Mouse (Mus musculus) embryonic facial prominence, embryonic 15.5 days (tissue): Measurements from ENCODE around the gene Hist1h2br. TPM values are rescaled to one million over a fixed set of nuclear protein-coding genes. Genes with fewer than 3 reads are reported as not detected.
"Not testable (repeated sequence)": the region's sequence is repeated elsewhere in the genome, so short reads cannot be mapped to it uniquely, and the experiment has no call there.

Experiments used
- ATAC-seq: fragments of 200-750 bp; cut with Nextera tagmentation; 2 replicates; pipeline ENCODE4 v1.8.0; 2017; ENCODE audit warnings: low read depth, moderate TSS enrichment; ENCODE audit not compliant: insufficient number of reproducible peaks, low FRiP score, low TSS enrichment
- H3K27ac ChIP-seq: fragments of 300-500 bp; sonication (generic); replicated peaks from 2 replicates; pipeline ENCODE4 v1.5.1; 2015; ENCODE audit warnings: mild to moderate bottlenecking, inconsistent platforms
- H3K27me3 ChIP-seq: fragments of 300-500 bp; sonication (generic); 2 replicates; pipeline ENCODE4 v1.6.1; 2015; ENCODE audit warnings: inconsistent platforms
- H3K36me3 ChIP-seq: fragments of 300-500 bp; sonication (generic); 2 replicates; pipeline ENCODE4 v1.6.1; 2015; ENCODE audit warnings: mild to moderate bottlenecking, inconsistent platforms
- H3K4me1 ChIP-seq: fragments of 300-500 bp; sonication (generic); 2 replicates; pipeline ENCODE4 v1.6.1; 2015; ENCODE audit warnings: inconsistent platforms
- H3K4me2 ChIP-seq: fragments of 300-500 bp; sonication (generic); replicated peaks from 2 replicates; pipeline ENCODE4 v1.6.1; 2015; ENCODE audit warnings: mild to moderate bottlenecking, inconsistent platforms
- H3K4me3 ChIP-seq: fragments of 300-500 bp; sonication (generic); replicated peaks from 2 replicates; pipeline ENCODE4 v1.5.1; 2015; ENCODE audit warnings: mild to moderate bottlenecking, inconsistent platforms
- H3K9ac ChIP-seq: fragments of 300-500 bp; sonication (generic); 2 replicates; pipeline ENCODE4 v1.6.1; 2015; ENCODE audit warnings: inconsistent platforms
- H3K9me3 ChIP-seq: fragments of 300-500 bp; sonication (generic); replicated peaks from 2 replicates; pipeline ENCODE4 v1.6.1; 2016; ENCODE audit warnings: inconsistent platforms
- WGBS: fragments of 180-500 bp; shearing (Covaris S2); methylation state at CpG from one replicate; pipeline ENCODE4 v1.1.7; 2015; 5-methylcytosine and 5-hydroxymethylcytosine counted together
- polyA plus RNA-seq: library from polyadenylated mRNA; unstranded; fragments of >200 nt; fragmentation: Nextera tagmentation; extraction: Ambion mirVana; gene quantifications from 2 replicates; pipeline ENCODE4 v1.2.1, GENCODE M21; 2015

The Hist1h2br gene
- polyA plus RNA-seq: 14.2 and 14.7 TPM in 2 replicates

DNA sequence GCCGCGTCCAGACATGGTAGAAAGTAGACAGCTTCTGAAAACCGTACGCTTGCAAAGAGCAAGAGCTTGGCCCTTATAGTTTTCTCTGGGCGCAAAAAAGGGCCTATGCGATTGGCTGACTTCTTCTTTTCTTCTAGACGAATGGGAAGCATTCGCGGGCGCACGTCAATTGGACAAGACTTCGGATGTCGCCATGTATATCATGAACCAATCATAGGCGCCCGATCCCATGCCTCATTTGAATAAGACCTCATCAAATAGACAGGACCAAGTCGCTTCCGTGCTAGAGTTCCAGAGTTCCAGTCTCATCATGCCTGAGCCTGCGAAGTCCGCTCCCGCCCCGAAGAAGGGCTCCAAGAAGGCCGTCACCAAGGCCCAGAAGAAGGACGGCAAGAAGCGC, at the start of gene Hist1h2br, which contains the start of gene Hist1h2ap:
Hist1h2br (plus strand) TSS at position 283 of the 400 bp plus-strand sequence.
Hist1h2ap (minus strand) TSS at position 47 of the 400 bp plus-strand sequence.
- not testable (repeated sequence) for H3K27me3 ChIP-seq, H3K27ac ChIP-seq, H3K4me1 ChIP-seq, H3K4me3 ChIP-seq, H3K4me2 ChIP-seq, H3K9ac ChIP-seq, H3K36me3 ChIP-seq, H3K9me3 ChIP-seq
- ATAC-seq: peak; percentile 93
- no CpG with 5 or more reads among the region's 24 CpGs for WGBS

DNA sequence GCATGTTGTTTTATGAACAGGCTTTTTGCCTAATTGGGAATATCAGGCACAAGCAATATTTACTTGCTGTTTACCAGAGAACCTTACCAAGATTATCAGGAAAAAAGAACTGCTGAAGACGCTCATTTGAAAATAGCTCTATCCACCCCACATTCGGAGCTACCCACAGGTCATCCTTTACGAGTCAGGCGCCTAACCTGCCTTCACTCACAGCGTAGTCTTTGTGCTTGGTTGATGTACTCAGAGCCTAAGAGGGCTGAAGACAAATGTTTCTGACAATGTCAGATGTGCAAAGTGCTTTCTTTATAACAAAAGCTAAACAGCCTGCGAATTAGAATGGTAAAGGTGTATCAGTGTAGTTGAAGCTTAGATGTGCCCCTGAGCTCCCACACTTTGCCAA, 49.2 kb upstream of the Hist1h2br start:
- ATAC-seq: no peak
- peak overlapping the region; percentile 86 for H3K27ac ChIP-seq
- H3K36me3 ChIP-seq: no peaks in the 10 kb centered on the region
- peak overlapping the region; percentile 65 for H3K4me2 ChIP-seq
- H3K4me1 ChIP-seq: peaks cover 46% of the 10 kb centered on the region
- H3K9ac ChIP-seq: no peak overlapping the region; the same call in 1 of the 2 replicates
- no peaks in the 10 kb centered on the region for H3K9me3 ChIP-seq
- no peaks in the 10 kb centered on the region for H3K27me3 ChIP-seq
- peak overlapping the region; percentile 44 for H3K4me3 ChIP-seq
- 33% methylated on average over 6 of the region's 6 CpGs for WGBS

DNA sequence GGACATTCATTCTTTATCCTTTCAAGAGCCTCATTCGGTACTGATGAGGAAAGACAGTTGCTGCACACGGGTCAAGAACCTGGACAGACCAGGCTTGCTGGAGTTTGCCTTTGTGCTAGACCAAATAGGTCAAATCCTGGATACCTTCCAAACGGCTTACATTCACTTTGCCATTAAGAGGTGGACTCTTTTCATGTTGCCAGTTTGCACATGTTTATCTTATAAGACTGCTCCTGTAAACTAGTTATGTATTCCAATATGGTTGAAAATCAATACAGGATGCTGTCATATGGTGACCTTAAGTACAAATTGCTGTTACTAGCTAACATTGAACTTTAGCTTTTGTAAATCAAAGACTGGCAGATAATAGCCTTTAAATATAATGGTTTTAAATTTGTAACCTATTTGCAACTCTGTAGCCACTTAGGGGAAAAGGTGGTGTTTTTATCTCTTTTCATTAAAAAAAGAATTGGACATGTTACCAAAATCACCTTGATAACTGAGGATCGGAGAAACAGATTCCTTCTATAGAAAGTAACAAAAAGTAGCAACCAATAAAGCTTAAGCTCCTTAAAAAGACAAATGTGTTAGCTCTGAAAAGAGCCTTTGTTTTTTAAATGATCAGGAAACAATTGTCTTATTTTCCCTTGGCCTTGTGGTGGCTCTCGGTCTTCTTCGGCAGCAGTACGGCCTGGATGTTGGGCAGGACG, 47.2 kb upstream of the Hist1h2br start:
- no peak for ATAC-seq
- Histone ChIP-seq H3K27me3 (no peaks in the 10 kb centered on the region), H3K4me1 (peaks cover 38% of the 10 kb centered on the region), H3K4me2 (peak overlapping the region; percentile 53), H3K9me3 (no peaks in the 10 kb centered on the region), H3K4me3 (peak overlapping the region; percentile 42), H3K36me3 (no peaks in the 10 kb centered on the region), H3K27ac (peak overlapping the region; percentile 82), H3K9ac (peak overlapping the region; percentile 31; the same call in 1 of the 2 replicates)
- WGBS: 2% methylated on average over 8 of the region's 8 CpGs

DNA sequence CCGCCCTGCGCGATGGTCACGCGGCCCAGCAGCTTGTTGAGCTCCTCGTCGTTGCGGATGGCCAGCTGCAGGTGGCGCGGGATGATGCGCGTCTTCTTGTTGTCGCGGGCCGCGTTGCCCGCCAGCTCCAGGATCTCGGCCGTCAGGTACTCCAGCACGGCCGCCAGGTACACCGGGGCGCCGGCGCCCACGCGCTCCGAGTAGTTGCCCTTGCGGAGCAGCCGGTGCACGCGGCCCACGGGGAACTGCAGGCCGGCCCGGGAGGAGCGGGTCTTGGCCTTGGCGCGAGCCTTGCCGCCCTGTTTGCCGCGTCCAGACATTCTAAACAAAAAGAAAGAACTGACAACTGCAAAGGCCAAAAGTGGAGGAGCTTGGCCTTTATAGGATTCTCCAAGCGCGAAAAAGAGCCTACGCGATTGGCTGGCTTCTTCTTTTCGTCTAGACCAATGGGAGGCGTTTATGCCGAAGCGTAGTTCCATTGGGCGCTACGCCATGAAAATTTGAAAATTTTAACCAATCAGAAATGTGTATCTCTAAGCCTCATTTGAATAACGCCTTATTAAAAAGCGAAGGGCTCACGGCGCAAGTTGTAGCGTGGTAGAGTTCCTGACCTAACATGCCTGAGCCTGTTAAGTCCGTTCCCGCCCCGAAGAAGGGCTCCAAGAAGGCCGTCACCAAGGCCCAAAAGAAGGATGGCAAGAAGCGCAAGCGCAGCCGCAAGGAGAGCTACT, 46.5 kb upstream of the Hist1h2br start, which contains the start of the genes Hist1h2an and Hist1h2bp:
Hist1h2an (minus strand) TSS at position 320 of the 731 bp plus-strand sequence.
Hist1h2bp (plus strand) TSS at position 563 of the 731 bp plus-strand sequence.
- WGBS: under 1% methylated on average over 39 of the region's 63 CpGs
- not testable (repeated sequence) for H3K27me3 ChIP-seq, H3K9me3 ChIP-seq, H3K36me3 ChIP-seq
- Histone ChIP-seq H3K4me2 (peak within 1 kb of the TSS; percentile 53), H3K4me1 (peaks cover 37% of the 10 kb centered on the region), H3K27ac (peak within 1 kb of the TSS; percentile 82), H3K9ac (peak within 1 kb of the TSS; percentile 31; the same call in 1 of the 2 replicates), H3K4me3 (peak within 1 kb of the TSS; percentile 42)
- peak; percentile 94 for ATAC-seq

DNA sequence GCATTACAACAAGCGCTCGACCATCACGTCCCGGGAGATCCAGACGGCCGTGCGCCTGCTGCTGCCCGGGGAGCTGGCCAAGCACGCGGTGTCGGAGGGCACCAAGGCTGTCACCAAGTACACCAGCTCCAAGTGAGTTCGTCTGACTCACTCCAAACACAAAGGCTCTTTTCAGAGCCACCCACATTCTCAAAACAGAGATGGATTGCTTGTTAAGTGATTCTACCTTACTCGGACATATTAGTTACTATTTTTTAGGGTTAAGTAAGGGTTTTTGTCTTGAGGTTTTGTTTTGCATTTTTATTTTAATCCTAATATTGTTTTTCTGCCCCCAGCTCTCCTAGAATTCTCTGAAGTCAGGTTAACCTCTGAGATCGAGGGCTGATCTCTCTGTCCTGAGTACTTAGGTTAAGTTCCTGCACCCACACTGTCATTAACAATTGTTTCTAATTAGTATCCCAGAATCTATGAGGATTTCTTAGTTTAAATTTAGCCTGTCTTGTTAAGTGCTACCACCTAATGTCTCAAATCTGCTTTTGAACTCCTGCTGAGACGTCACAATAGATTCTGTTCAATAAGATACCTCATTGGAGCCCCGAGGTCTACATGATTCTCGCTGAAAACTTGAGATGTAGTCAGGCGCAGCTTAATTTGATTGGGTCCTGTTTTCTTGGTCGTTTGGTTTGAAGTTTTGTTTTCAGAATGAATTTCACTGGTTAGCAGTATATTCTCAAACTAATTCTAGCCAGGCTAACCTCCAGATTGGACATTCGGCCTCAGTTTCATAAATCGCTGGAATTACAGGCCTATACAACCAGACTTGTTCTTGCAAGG, 45.6 kb upstream of the Hist1h2br start:
- Histone ChIP-seq H3K9ac (no peak overlapping the region), H3K9me3 (no peaks in the 10 kb centered on the region), H3K4me2 (peak overlapping the region; percentile 53), H3K36me3 (no peaks in the 10 kb centered on the region), H3K27ac (peak overlapping the region; percentile 74), H3K4me3 (peak overlapping the region; percentile 42; the same call in 1 of the 2 replicates), H3K27me3 (no peaks in the 10 kb centered on the region), H3K4me1 (peaks cover 30% of the 10 kb centered on the region)
- WGBS: 13% methylated on average over 16 of the region's 21 CpGs
- ATAC-seq: peak; percentile 2; the same call in 1 of the 2 replicates

DNA sequence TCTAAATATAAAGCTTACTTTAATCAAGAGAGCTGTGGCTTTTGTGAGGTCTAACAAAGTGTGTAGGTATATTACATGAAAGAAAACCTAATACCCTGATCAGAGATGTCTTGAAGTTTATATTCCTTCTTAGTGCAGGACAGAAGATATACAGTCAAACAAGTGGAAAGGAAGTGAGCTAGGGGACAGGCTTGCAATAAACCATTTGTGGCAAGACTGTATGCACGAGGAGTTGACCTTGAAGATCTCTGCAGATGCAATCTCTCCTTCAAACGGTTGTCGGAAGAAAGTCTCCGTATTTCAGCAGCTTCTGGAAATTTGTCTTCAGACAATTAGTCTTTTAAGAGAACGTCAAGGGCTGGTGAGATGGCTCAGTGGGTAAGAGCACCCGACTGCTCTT, 43.6 kb upstream of the Hist1h2br start:
- Histone ChIP-seq H3K9ac (no peak overlapping the region), H3K36me3 (no peaks in the 10 kb centered on the region), H3K4me2 (no peak overlapping the region), H3K9me3 (no peaks in the 10 kb centered on the region), H3K4me3 (no peak overlapping the region), H3K4me1 (peaks cover 20% of the 10 kb centered on the region), H3K27ac (no peak overlapping the region), H3K27me3 (no peaks in the 10 kb centered on the region)
- no peak for ATAC-seq
- WGBS: 59% methylated on average over 6 of the region's 6 CpGs

DNA sequence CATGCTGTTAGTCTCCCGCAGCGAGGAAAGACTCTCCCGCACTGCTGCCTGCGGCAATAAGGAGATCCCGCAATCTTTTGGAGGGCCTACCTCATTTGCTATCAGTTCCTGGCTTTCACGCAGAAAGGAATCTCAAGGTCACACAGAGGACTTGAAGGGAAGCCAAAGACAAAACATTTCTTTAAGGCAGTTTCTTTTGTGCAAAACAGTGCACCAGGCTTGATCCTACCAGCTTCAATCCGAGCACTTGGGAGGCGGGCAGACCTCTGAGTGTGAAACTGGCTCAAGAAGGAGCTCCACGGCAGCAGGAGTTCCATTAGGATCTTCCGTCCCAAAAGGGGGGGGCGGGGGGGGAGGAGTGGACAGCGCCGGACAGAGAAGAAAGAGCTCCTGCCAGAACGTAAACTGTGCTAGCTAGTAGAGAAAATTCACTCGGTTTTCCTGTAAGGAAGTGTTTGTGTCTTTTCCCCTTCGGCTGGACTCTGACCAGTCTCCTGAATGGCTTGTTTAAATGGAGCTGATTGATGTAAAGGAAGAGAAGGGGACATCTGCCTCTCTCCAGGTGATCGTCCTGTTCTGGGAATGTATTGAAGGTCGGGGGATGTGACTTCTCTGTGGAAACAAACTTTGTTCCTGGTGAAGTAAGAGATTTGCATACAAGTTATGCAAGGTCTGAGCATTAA, 42.8 kb upstream of the Hist1h2br start:
- Histone ChIP-seq H3K36me3 (no peaks in the 10 kb centered on the region), H3K4me3 (peak overlapping the region; percentile 13; the same call in 1 of the 2 replicates), H3K4me2 (peak overlapping the region; percentile 41), H3K27me3 (no peaks in the 10 kb centered on the region), H3K4me1 (peaks cover 19% of the 10 kb centered on the region), H3K27ac (no peak overlapping the region), H3K9me3 (no peaks in the 10 kb centered on the region), H3K9ac (no peak overlapping the region)
- no peak for ATAC-seq
- 17% methylated on average over 18 of the region's 18 CpGs for WGBS

DNA sequence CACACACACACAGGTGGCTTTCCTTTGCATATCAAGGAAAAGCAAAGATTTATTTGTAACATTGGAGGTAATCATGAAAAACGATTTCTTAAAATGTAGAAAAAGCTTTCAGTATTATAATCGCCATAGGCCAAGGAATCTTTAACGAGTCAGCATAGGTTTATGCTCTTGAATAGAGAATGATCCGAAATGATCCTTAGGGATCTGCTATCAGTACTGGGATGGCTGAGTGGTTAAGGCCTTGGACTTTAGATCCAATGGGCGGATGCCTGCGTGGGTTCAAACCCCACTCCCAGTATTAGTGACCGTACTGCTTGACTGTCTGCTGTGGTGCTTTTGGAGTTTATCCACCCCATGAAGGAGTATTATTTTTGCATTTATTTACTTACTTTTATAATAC, 38.0 kb upstream of the Hist1h2br start:
- H3K9ac ChIP-seq: no peak overlapping the region
- ATAC-seq: no peak
- H3K27me3 ChIP-seq: no peaks in the 10 kb centered on the region
- H3K4me3 ChIP-seq: no peak overlapping the region
- WGBS: 87% methylated on average over 7 of the region's 7 CpGs
- H3K9me3 ChIP-seq: no peaks in the 10 kb centered on the region
- H3K36me3 ChIP-seq: no peaks in the 10 kb centered on the region
- no peak overlapping the region for H3K27ac ChIP-seq
- no peak overlapping the region for H3K4me2 ChIP-seq
- peaks cover 5% of the 10 kb centered on the region; the same call in 1 of the 2 replicates for H3K4me1 ChIP-seq

DNA sequence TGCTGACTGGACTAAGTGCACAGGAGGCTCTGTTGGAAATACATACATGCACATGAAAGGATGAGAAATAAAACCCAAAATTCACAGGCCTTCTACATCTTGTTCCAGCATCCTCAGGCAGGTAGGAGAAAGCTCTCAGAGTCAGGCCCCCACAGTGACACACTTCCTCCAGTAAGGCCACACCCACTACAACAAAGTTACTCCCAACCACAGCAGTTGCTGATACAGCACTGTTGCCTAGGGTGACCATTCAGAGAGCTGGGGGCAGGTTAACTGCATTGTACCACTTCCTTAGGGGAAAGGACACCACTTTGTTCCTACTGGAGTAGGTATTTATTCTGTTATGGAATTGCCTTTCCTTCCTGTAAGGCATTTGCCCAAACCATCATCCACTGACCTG, 36.4 kb upstream of the Hist1h2br start:
- H3K4me2 ChIP-seq, H3K36me3 ChIP-seq, H3K27ac ChIP-seq, H3K9ac ChIP-seq, ATAC-seq, H3K9me3 ChIP-seq, H3K4me1 ChIP-seq, H3K4me3 ChIP-seq, H3K27me3 ChIP-seq: not testable (repeated sequence)

DNA sequence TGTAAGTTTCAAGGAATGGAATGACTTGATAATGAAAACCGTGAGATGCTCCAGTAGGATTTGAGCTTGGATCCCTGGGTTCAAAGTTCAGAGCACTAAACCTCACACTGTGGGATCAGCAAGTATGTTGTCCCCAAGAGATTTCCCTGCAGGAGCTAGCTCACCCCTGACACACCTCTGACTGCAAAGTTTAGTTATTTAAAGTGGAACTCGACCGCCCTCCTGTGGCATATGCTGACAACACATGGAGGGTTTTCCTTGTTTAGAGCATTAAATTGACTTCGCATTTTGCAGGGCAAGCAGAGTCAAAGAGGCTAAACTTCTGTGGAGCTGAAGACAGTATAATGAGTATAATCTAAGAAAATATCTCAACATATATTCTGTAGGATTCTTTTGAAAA, 30.5 kb upstream of the Hist1h2br start:
- not testable (repeated sequence) for H3K27me3 ChIP-seq, H3K4me2 ChIP-seq, H3K9ac ChIP-seq, H3K36me3 ChIP-seq, H3K9me3 ChIP-seq, H3K27ac ChIP-seq, H3K4me1 ChIP-seq, H3K4me3 ChIP-seq
- peak; percentile 66; the same call in 1 of the 2 replicates for ATAC-seq
- WGBS: no CpG with 5 or more reads among the region's 4 CpGs
